Mouse (Mus musculus) lung, embryonic 15.5 days (tissue): ENCODE results near the gene Prtg. TPM values are rescaled to one million over a fixed set of nuclear protein-coding genes. Genes with fewer than 3 reads are reported as not detected.

ENCODE experiments used
- ATAC-seq: fragments of 200-750 bp; cut with Nextera tagmentation; 2 replicates; pipeline ENCODE4 v1.8.0; 2017; ENCODE audit warnings: moderate number of reproducible peaks, borderline replicate concordance; ENCODE audit not compliant: low FRiP score, low TSS enrichment; ENCODE audit errors: extremely low read depth
- H3K27ac ChIP-seq: fragments of 300-500 bp; sonication (generic); 2 replicates; pipeline ENCODE4 v1.5.1; 2015; ENCODE audit warnings: moderate library complexity, mild to moderate bottlenecking, inconsistent platforms
- H3K27me3 ChIP-seq: fragments of 300-500 bp; sonication (generic); 2 replicates; pipeline ENCODE4 v1.6.1; 2015; ENCODE audit warnings: inconsistent platforms
- H3K36me3 ChIP-seq: fragments of 300-500 bp; sonication (generic); 2 replicates; pipeline ENCODE4 v1.6.1; 2015; ENCODE audit warnings: inconsistent platforms
- H3K4me1 ChIP-seq: fragments of 300-500 bp; sonication (generic); 2 replicates; pipeline ENCODE4 v1.6.1; 2015; ENCODE audit warnings: inconsistent platforms
- H3K4me2 ChIP-seq: fragments of 300-500 bp; sonication (generic); 2 replicates; pipeline ENCODE4 v1.6.1; 2015; ENCODE audit warnings: inconsistent platforms, mild to moderate bottlenecking, moderate library complexity
- H3K4me3 ChIP-seq: fragments of 300-500 bp; sonication (generic); 2 replicates; pipeline ENCODE4 v1.5.1; 2015; ENCODE audit warnings: mild to moderate bottlenecking, inconsistent platforms
- H3K9ac ChIP-seq: fragments of 300-500 bp; sonication (generic); 2 replicates; pipeline ENCODE4 v1.6.1; 2015; ENCODE audit warnings: inconsistent platforms
- H3K9me3 ChIP-seq: fragments of 300-500 bp; sonication (generic); 2 replicates; pipeline ENCODE4 v1.6.1; 2016; ENCODE audit warnings: inconsistent platforms
- WGBS: fragments of 180-500 bp; shearing (Covaris S2); methylation state at CpG from one replicate; pipeline ENCODE4 v1.1.7; 2015; 5-methylcytosine and 5-hydroxymethylcytosine counted together
- polyA plus RNA-seq: library from polyadenylated mRNA; unstranded; fragments of >200 nt; fragmentation: Nextera tagmentation; extraction: Ambion mirVana; gene quantifications from 2 replicates; pipeline ENCODE4 v1.2.1, GENCODE M21; 2015

Prtg gene
- polyA plus RNA-seq, 1 experiment from 2014 or later = 0.50 TPM

GRCm38 (mm10) chr9:72790530-72791212, 16.0 kb upstream of the Prtg start:
- H3K4me2 ChIP-seq = no peak overlapping the region
- H3K27me3 ChIP-seq = no peaks in the 10 kb centered on the region
- H3K27ac ChIP-seq = no peak overlapping the region
- 40% methylated on average over 14 of the region's 14 CpGs for WGBS
- peaks cover 20% of the 10 kb centered on the region for H3K4me1 ChIP-seq
- no peaks in the 10 kb centered on the region for H3K9me3 ChIP-seq
- ATAC-seq = no peak
- H3K4me3 ChIP-seq = no peak overlapping the region
- H3K9ac ChIP-seq = no peak overlapping the region
- H3K36me3 ChIP-seq = no peaks in the 10 kb centered on the region

- H3K9me3 ChIP-seq = no peaks in the 10 kb centered on the region
- 27% methylated on average over 10 of the region's 10 CpGs for WGBS
- H3K27me3 ChIP-seq = no peaks in the 10 kb centered on the region
- peak overlapping the region; percentile 27; the same call in 1 of the 2 replicates for H3K4me2 ChIP-seq
- H3K9ac ChIP-seq = no peak overlapping the region
- ATAC-seq = no peak
- no peak overlapping the region for H3K4me3 ChIP-seq
- H3K27ac ChIP-seq = no peak overlapping the region
- H3K4me1 ChIP-seq = peaks cover 20% of the 10 kb centered on the region
- no peaks in the 10 kb centered on the region for H3K36me3 ChIP-seq
Observed at GRCm38 (mm10) chr9:72791213-72791582, 15.5 kb upstream of the Prtg start.

GRCm38 (mm10) chr9:72791681-72792080, 15.0 kb upstream of the Prtg start:
- no peak overlapping the region for H3K9ac ChIP-seq
- no peak overlapping the region for H3K27ac ChIP-seq
- peak overlapping the region; percentile 27; the same call in 1 of the 2 replicates for H3K4me2 ChIP-seq
- no peak overlapping the region for H3K4me3 ChIP-seq
- H3K4me1 ChIP-seq = peaks cover 20% of the 10 kb centered on the region
- no peaks in the 10 kb centered on the region for H3K27me3 ChIP-seq
- no peak for ATAC-seq
- WGBS = 18% methylated on average over 6 of the region's 6 CpGs
- H3K9me3 ChIP-seq = no peaks in the 10 kb centered on the region
- no peaks in the 10 kb centered on the region for H3K36me3 ChIP-seq

- 71% methylated on average over 3 of the region's 3 CpGs for WGBS
Observed at GRCm38 (mm10) chr9:72795243-72795642, 11.4 kb upstream of the Prtg start.

GRCm38 (mm10) chr9:72797136-72797621, 9.5 kb upstream of the Prtg start:
- peak overlapping the region; percentile 42 for H3K4me2 ChIP-seq
- H3K4me1 ChIP-seq = 0 out of 2 replicates have a peak, but pooled peaks cover 5% of the 10 kb centered on the region
- H3K4me3 ChIP-seq = peak overlapping the region; percentile 9; the same call in 1 of the 2 replicates
- no peaks in the 10 kb centered on the region for H3K36me3 ChIP-seq
- WGBS = 31% methylated on average over 9 of the region's 9 CpGs
- H3K9ac ChIP-seq = no peak overlapping the region
- peak; percentile 87; the same call in 1 of the 2 replicates for ATAC-seq
- 0 out of 2 replicates have a peak overlapping the region, but pooled peaks have one; percentile 13 for H3K27ac ChIP-seq
- H3K9me3 ChIP-seq = no peaks in the 10 kb centered on the region
- H3K27me3 ChIP-seq = no peaks in the 10 kb centered on the region

More at GRCm38 (mm10) chr9:72795243-72795642, 11.4 kb upstream of the Prtg start:
- no peak overlapping the region for H3K27ac ChIP-seq
- no peak overlapping the region for H3K9ac ChIP-seq
- no peaks in the 10 kb centered on the region for H3K27me3 ChIP-seq
- H3K36me3 ChIP-seq = no peaks in the 10 kb centered on the region
- H3K4me2 ChIP-seq = no peak overlapping the region
- peaks cover 24% of the 10 kb centered on the region for H3K4me1 ChIP-seq
- H3K4me3 ChIP-seq = no peak overlapping the region
- H3K9me3 ChIP-seq = no peaks in the 10 kb centered on the region
- ATAC-seq = no peak

DNA sequence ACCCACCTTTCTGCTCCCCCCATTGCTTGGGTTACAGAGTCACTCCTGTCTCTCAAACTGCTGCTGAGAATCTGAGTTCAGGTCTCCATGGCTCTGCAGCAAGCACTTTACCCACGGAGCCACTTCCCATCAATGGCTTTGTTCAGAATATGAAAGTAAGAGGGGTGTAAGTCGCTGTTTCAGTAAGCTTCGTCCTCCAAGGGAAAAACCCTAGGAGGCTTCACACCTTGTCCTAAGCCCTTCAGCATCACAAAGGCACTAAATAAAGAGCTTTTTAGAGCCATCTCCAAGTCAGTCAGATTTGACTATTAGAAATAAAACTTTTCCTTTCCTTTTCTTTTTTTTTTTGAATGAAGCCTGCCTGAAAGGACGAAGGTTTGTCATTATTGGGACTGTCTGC, 3.4 kb upstream of the Prtg start:
- Histone ChIP-seq H3K27me3 (0 out of 2 replicates have a peak, but pooled peaks cover 3% of the 10 kb centered on the region), H3K36me3 (no peaks in the 10 kb centered on the region)
- WGBS = 42% methylated on average over 4 of the region's 4 CpGs

GRCm38 (mm10) chr9:72806146-72806545, 528 bp upstream of the Prtg start:
- 17% methylated on average over 14 of the region's 14 CpGs for WGBS
- Histone ChIP-seq H3K27ac (no peak overlapping the region), H3K4me2 (peak overlapping the region; percentile 98), H3K4me1 (peaks cover 17% of the 10 kb centered on the region), H3K27me3 (peaks cover 13% of the 10 kb centered on the region; the same call in 1 of the 2 replicates), H3K9me3 (no peaks in the 10 kb centered on the region), H3K4me3 (peak overlapping the region; percentile 79; the same call in 1 of the 2 replicates), H3K9ac (no peak overlapping the region), H3K36me3 (no peaks in the 10 kb centered on the region)
- ATAC-seq = no peak

More for the DNA sequence above, 3.4 kb upstream of the Prtg start:
- Histone ChIP-seq H3K4me3 (no peak overlapping the region), H3K4me2 (no peak overlapping the region), H3K9me3 (no peaks in the 10 kb centered on the region), H3K4me1 (peaks cover 17% of the 10 kb centered on the region), H3K9ac (no peak overlapping the region), H3K27ac (no peak overlapping the region)
- no peak for ATAC-seq

DNA sequence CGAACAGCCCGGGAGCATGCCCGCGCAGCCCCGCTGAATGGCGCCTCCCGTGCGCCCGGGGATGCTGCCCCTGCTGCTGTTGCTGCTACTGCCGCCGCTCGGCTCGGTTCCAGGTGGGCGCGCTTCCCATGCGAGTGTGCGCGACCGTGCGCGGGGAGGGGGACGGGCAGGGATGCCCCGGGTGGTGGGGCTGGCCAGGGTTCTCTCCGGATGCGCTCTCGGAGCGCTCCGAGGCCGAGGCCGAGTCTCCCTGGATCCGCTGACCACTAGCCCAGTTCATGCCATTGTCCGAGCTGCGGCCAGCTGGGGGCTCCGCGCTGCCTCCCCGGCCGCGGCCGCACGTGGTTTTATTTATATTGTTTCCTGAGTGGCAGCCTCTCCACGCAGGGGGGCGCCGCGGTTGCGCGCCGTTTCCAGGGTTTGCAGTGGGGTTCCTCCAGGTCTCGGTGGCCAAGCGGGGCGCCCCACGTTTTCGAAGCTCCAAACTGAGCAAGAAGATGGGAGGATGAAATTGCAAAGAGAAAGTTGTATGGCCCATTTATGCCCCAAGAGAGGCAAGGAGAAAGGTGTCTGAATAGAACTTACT, 839 bp downstream of the Prtg start:
- WGBS = under 1% methylated on average over 40 of the region's 52 CpGs
- Histone ChIP-seq H3K36me3 (no peaks in the 10 kb centered on the region), H3K9ac (peak overlapping the region; percentile 68), H3K4me2 (peak overlapping the region; percentile 98), H3K27me3 (peaks cover 13% of the 10 kb centered on the region; the same call in 1 of the 2 replicates), H3K4me1 (peaks cover 19% of the 10 kb centered on the region), H3K27ac (peak overlapping the region; percentile 6), H3K4me3 (peak overlapping the region; percentile 79), H3K9me3 (no peaks in the 10 kb centered on the region)
- ATAC-seq = peak; percentile 68; the same call in 1 of the 2 replicates

DNA sequence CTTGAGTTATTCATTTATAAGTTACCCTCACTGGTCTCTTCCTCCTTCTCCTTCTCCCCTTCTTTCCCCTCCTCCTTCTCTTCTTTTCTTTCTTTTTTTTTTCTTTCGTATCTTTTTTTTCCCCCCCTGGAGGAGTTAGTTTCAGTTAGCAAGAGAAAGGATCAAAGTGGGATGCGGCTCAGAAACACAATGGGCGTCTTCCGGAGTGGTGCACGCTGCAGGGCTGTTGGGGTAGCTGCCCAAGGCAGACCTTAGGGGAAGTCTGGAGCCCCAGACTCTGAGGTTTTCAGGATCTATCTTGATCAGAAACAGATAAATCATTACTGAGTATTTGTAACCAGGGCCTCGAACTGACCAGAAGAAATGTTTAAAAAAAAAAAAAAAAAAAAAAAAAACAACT, 1.5 kb downstream of the Prtg start:
- peaks cover 26% of the 10 kb centered on the region for H3K4me1 ChIP-seq
- H3K4me2 ChIP-seq = peak overlapping the region; percentile 98
- H3K9me3 ChIP-seq = no peaks in the 10 kb centered on the region
- ATAC-seq = no peak
- H3K36me3 ChIP-seq = no peaks in the 10 kb centered on the region
- 4% methylated on average over 6 of the region's 6 CpGs for WGBS
- peak overlapping the region; percentile 68; the same call in 1 of the 2 replicates for H3K9ac ChIP-seq
- H3K4me3 ChIP-seq = peak overlapping the region; percentile 79
- no peak overlapping the region for H3K27ac ChIP-seq
- H3K27me3 ChIP-seq = peaks cover 13% of the 10 kb centered on the region; the same call in 1 of the 2 replicates

GRCm38 (mm10) chr9:72808586-72808985, 1.9 kb downstream of the Prtg start:
- no peak for ATAC-seq
- Histone ChIP-seq H3K27ac (no peak overlapping the region), H3K4me2 (peak overlapping the region; percentile 98), H3K27me3 (peaks cover 13% of the 10 kb centered on the region; the same call in 1 of the 2 replicates), H3K36me3 (no peaks in the 10 kb centered on the region), H3K4me3 (no peak overlapping the region), H3K4me1 (peaks cover 27% of the 10 kb centered on the region), H3K9ac (no peak overlapping the region), H3K9me3 (no peaks in the 10 kb centered on the region)
- WGBS = 46% methylated on average over 3 of the region's 3 CpGs

GRCm38 (mm10) chr9:72809077-72809476, 2.4 kb downstream of the Prtg start:
- ATAC-seq = no peak
- Histone ChIP-seq H3K27ac (no peak overlapping the region), H3K27me3 (peaks cover 13% of the 10 kb centered on the region; the same call in 1 of the 2 replicates), H3K9ac (no peak overlapping the region), H3K36me3 (no peaks in the 10 kb centered on the region), H3K9me3 (no peaks in the 10 kb centered on the region), H3K4me3 (no peak overlapping the region), H3K4me1 (peaks cover 27% of the 10 kb centered on the region), H3K4me2 (no peak overlapping the region)
- WGBS = 88% methylated on average over 2 of the region's 2 CpGs

GRCm38 (mm10) chr9:72810607-72811006, 3.9 kb downstream of the Prtg start:
- no peak overlapping the region for H3K9ac ChIP-seq
- 53% methylated on average over 5 of the region's 5 CpGs for WGBS
- no peaks in the 10 kb centered on the region for H3K36me3 ChIP-seq
- H3K4me3 ChIP-seq = no peak overlapping the region
- no peak for ATAC-seq
- H3K27me3 ChIP-seq = peaks cover 13% of the 10 kb centered on the region; the same call in 1 of the 2 replicates
- H3K4me2 ChIP-seq = no peak overlapping the region
- H3K4me1 ChIP-seq = peaks cover 27% of the 10 kb centered on the region
- H3K27ac ChIP-seq = no peak overlapping the region
- no peaks in the 10 kb centered on the region for H3K9me3 ChIP-seq
